Mouse (Mus musculus) testis, adult 2 months (tissue): Measurements from ENCODE around the gene Rapgef2. TPM values are rescaled to one million over a fixed set of nuclear protein-coding genes. Genes with fewer than 3 reads are reported as not detected.

Experiments
- H3K27ac ChIP-seq: fragments of 200-500 bp; 2 replicates; pipeline ENCODE4 v1.5.1; 2012; ENCODE audit warnings: low read depth, low read length; ENCODE audit not compliant: control insufficient read depth, insufficient read depth
- H3K27me3 ChIP-seq: fragments of 200-500 bp; 2 replicates; pipeline ENCODE4 v1.6.1; 2012; ENCODE audit warnings: mild to moderate bottlenecking, low read length, moderate library complexity; ENCODE audit not compliant: control insufficient read depth, insufficient read depth
- H3K36me3 ChIP-seq: fragments of 200-500 bp; 2 replicates; pipeline ENCODE4 v1.6.1; 2012; ENCODE audit warnings: mild to moderate bottlenecking, low read length; ENCODE audit not compliant: control insufficient read depth, insufficient read depth
- H3K4me1 ChIP-seq: fragments of 200-500 bp; 2 replicates; pipeline ENCODE4 v1.6.1; 2012; ENCODE audit warnings: low read length; ENCODE audit not compliant: control insufficient read depth, insufficient read depth
- H3K4me3 ChIP-seq: fragments of 200-500 bp; 2 replicates; pipeline ENCODE4 v1.5.1; 2012; ENCODE audit warnings: low read depth, mild to moderate bottlenecking, low read length, moderate library complexity, mixed read lengths; ENCODE audit not compliant: control insufficient read depth
- CTCF ChIP-seq: fragments of 200-500 bp; IDR thresholded peaks from 2 replicates; pipeline ENCODE4 v1.5.1; 2012; ENCODE audit warnings: low read depth, mild to moderate bottlenecking, inconsistent platforms, low read length, moderate library complexity; ENCODE audit not compliant: control insufficient read depth, insufficient read depth, insufficient replicate concordance
- POLR2A ChIP-seq: fragments of 200-500 bp; IDR thresholded peaks from 2 replicates; pipeline ENCODE4 v1.6.1; 2012; ENCODE audit warnings: low read depth, mild to moderate bottlenecking, inconsistent platforms, low read length, moderate library complexity; ENCODE audit not compliant: control insufficient read depth
- polyA plus RNA-seq: library from polyadenylated mRNA; depleted of rRNA; stranded (reverse); fragments of >200 nt; gene quantifications from 2 replicates; pipeline ENCODE4 v1.2.3, GENCODE M21; 2012

The Rapgef2 gene
- polyA plus RNA-seq, 1 experiment = 1.6 TPM

DNA sequence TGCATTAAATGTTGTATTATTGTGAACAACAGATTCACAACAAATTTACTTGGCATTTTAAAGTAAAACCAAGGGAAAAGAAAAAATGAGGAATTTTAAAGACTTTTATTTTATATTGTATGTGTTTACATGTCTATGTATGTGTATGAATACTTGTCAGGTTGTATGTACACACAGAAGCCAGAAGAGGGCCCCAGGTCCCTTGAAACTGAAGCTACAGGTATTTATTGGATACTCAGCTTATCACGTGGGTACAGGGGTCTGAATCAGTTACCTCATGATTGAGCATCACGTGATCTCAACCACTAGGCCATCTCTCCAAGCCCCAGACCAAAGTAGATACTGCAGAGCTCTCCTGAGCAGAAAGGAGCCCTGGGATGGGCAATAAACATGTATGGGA lies 180.0 kb downstream of the Rapgef2 start:
- H3K36me3 ChIP-seq = no peaks in the 10 kb centered on the region
- no peak overlapping the region for H3K4me3 ChIP-seq
- H3K27ac ChIP-seq = no peak overlapping the region
- no peaks in the 10 kb centered on the region for H3K4me1 ChIP-seq
- TF ChIP-seq CTCF (no peak), POLR2A (no peak)
- H3K27me3 ChIP-seq = no peaks in the 10 kb centered on the region

- no peak overlapping the region for H3K27ac ChIP-seq
- no peaks in the 10 kb centered on the region for H3K36me3 ChIP-seq
- no peak overlapping the region for H3K4me3 ChIP-seq
- H3K27me3 ChIP-seq = no peaks in the 10 kb centered on the region
- TF ChIP-seq POLR2A (no peak), CTCF (no peak)
- no peaks in the 10 kb centered on the region for H3K4me1 ChIP-seq
Measured at GRCm38 (mm10) chr3:79103604-79104003, 182.7 kb downstream of the Rapgef2 start.

GRCm38 (mm10) chr3:79101737-79102136 lies 184.6 kb downstream of the Rapgef2 start:
- Histone ChIP-seq H3K4me3 (no peak overlapping the region), H3K4me1 (no peaks in the 10 kb centered on the region)
- TF ChIP-seq POLR2A (no peak), CTCF (no peak)

GRCm38 (mm10) chr3:79100831-79101230 lies 185.5 kb downstream of the Rapgef2 start:
- no peaks in the 10 kb centered on the region for H3K27me3 ChIP-seq
- TF ChIP-seq POLR2A (no peak), CTCF (no peak)
- H3K27ac ChIP-seq = no peak overlapping the region
- no peak overlapping the region for H3K4me3 ChIP-seq
- H3K4me1 ChIP-seq = no peaks in the 10 kb centered on the region
- H3K36me3 ChIP-seq = no peaks in the 10 kb centered on the region

More at GRCm38 (mm10) chr3:79101737-79102136, 184.6 kb downstream of the Rapgef2 start:
- no peak overlapping the region for H3K27ac ChIP-seq
- H3K36me3 ChIP-seq = no peaks in the 10 kb centered on the region
- no peaks in the 10 kb centered on the region for H3K27me3 ChIP-seq

GRCm38 (mm10) chr3:79089091-79089490 lies 197.2 kb downstream of the Rapgef2 start:
- H3K36me3 ChIP-seq = no peaks in the 10 kb centered on the region
- no peaks in the 10 kb centered on the region for H3K27me3 ChIP-seq
- H3K27ac ChIP-seq = no peak overlapping the region
- no peaks in the 10 kb centered on the region for H3K4me1 ChIP-seq
- H3K4me3 ChIP-seq = no peak overlapping the region
- no peak for TF ChIP-seq CTCF
- TF ChIP-seq POLR2A = no peak

GRCm38 (mm10) chr3:79088461-79088860 lies 197.9 kb downstream of the Rapgef2 start:
- no peak for TF ChIP-seq CTCF
- TF ChIP-seq POLR2A = no peak
- H3K4me3 ChIP-seq = no peak overlapping the region
- no peaks in the 10 kb centered on the region for H3K4me1 ChIP-seq
- H3K27ac ChIP-seq = no peak overlapping the region
- H3K27me3 ChIP-seq = no peaks in the 10 kb centered on the region
- H3K36me3 ChIP-seq = no peaks in the 10 kb centered on the region

- TF ChIP-seq POLR2A (no peak), CTCF (no peak)
- Histone ChIP-seq H3K27ac (no peak overlapping the region), H3K27me3 (no peaks in the 10 kb centered on the region), H3K36me3 (no peaks in the 10 kb centered on the region), H3K4me1 (no peaks in the 10 kb centered on the region), H3K4me3 (no peak overlapping the region)
Measured at GRCm38 (mm10) chr3:79086282-79086681, 200.0 kb downstream of the Rapgef2 start.

- no peaks in the 10 kb centered on the region for H3K36me3 ChIP-seq
- TF ChIP-seq CTCF (no peak), POLR2A (no peak)
- no peaks in the 10 kb centered on the region for H3K27me3 ChIP-seq
- H3K27ac ChIP-seq = no peak overlapping the region
- H3K4me1 ChIP-seq = no peaks in the 10 kb centered on the region
- no peak overlapping the region for H3K4me3 ChIP-seq
Measured at GRCm38 (mm10) chr3:79083881-79084280, 202.4 kb downstream of the Rapgef2 start.
